Mouse (Mus musculus) ES-E14 (cell line): ENCODE results near the gene Odf2. TPM values are rescaled to one million over a fixed set of nuclear protein-coding genes. Genes with fewer than 3 reads are reported as not detected.

ENCODE experiments used
- DNase-seq: peaks from one replicate; pipeline ENCODE4 v3.0.0-alpha.2; 2013; ENCODE audit warnings: low read depth, low spot score
- H3K27ac ChIP-seq: 2 replicates; pipeline ENCODE4 v1.5.1; 2012; ENCODE audit warnings: low read depth, mild to moderate bottlenecking, low read length, moderate library complexity, mixed read lengths; ENCODE audit not compliant: poor library complexity, insufficient read depth, severe bottlenecking
- H3K36me3 ChIP-seq: 2 replicates; pipeline ENCODE4 v1.6.1; 2012; ENCODE audit warnings: mild to moderate bottlenecking, low read length, moderate library complexity, mixed read lengths; ENCODE audit not compliant: control insufficient read depth, poor library complexity, insufficient read depth, severe bottlenecking
- H3K4me1 ChIP-seq, 2 experiments: fragments of 150-350 bp in 1 of 2; sonication (generic) in 1 of 2; 2 replicates each; pipeline ENCODE4 v1.6.1; 2012; ENCODE audit warnings: low read length in 2 of 2, mild to moderate bottlenecking in 1 of 2, mixed read lengths in 1 of 2; ENCODE audit not compliant: control insufficient read depth in 2 of 2, insufficient read depth in 2 of 2, poor library complexity in 1 of 2
- H3K4me3 ChIP-seq, 2 experiments: fragments of 150-350 bp in 1 of 2; sonication (generic) in 1 of 2; 2 replicates each; pipeline ENCODE4 v1.5.1; 2012; ENCODE audit warnings: low read length in 2 of 2, low read depth in 1 of 2, mild to moderate bottlenecking in 1 of 2, mixed read lengths in 1 of 2; ENCODE audit not compliant: insufficient read depth in 1 of 2, poor library complexity in 1 of 2, severe bottlenecking in 1 of 2
- H3K9ac ChIP-seq: 2 replicates; pipeline ENCODE4 v1.6.1; 2012; ENCODE audit warnings: low read depth, mild to moderate bottlenecking, low read length, mixed read lengths; ENCODE audit not compliant: poor library complexity, insufficient read depth, severe bottlenecking
- H3K9me3 ChIP-seq: fragments of 150-350 bp; sonication (generic); 2 replicates; pipeline ENCODE4 v1.6.1; 2012; ENCODE audit warnings: low read depth, mild to moderate bottlenecking, low read length; ENCODE audit not compliant: control insufficient read depth, insufficient read depth
- CHD2 ChIP-seq: IDR thresholded peaks from 2 replicates; pipeline ENCODE4 v1.6.1; 2014; ENCODE audit warnings: mild to moderate bottlenecking, low read depth, low read length, inconsistent platforms
- HCFC1 ChIP-seq: IDR thresholded peaks from 2 replicates; pipeline ENCODE4 v1.6.1; 2012; ENCODE audit warnings: low read length, inconsistent platforms, borderline replicate concordance; ENCODE audit not compliant: insufficient read depth
- MAFK ChIP-seq: IDR thresholded peaks from 2 replicates; pipeline ENCODE4 v1.6.1; 2014; ENCODE audit warnings: mild to moderate bottlenecking, low read depth, low read length, inconsistent platforms; ENCODE audit not compliant: insufficient read depth
- ZC3H11A ChIP-seq: IDR thresholded peaks from 2 replicates; pipeline ENCODE4 v1.6.1; 2012; ENCODE audit warnings: low read depth, mild to moderate bottlenecking, inconsistent platforms, low read length, borderline replicate concordance
- ZNF384 ChIP-seq: IDR thresholded peaks from 2 replicates; pipeline ENCODE4 v1.6.1; 2012; ENCODE audit warnings: low read depth, low read length, inconsistent platforms
- in situ Hi-C, 2 experiments: fragments of 600-800 bp; cut with MboI; formaldehyde crosslinking; loops; one replicate each; pipeline ENCODE4 v1.15.1; 2025; ENCODE audit warnings: low sequenced_read_pairs in 2 of 2, inconsistent platforms in 1 of 2; ENCODE audit not compliant: unreplicated experiment in 2 of 2
- total RNA-seq: library from RNA; depleted of rRNA; stranded (reverse); fragments of 300-350 nt; gene quantifications from 2 replicates; pipeline ENCODE4 v1.2.3, GENCODE M21; 2012

Odf2 gene
- total RNA-seq, 1 experiment: 123 TPM

- peak; percentile 39 for DNase-seq
- no peaks in the 10 kb centered on the region for H3K9me3 ChIP-seq
- H3K27ac ChIP-seq: peak overlapping the region; percentile 64
- H3K9ac ChIP-seq: no peak overlapping the region
- TF ChIP-seq ZNF384 (peak; percentile 97), ZC3H11A (no peak), MAFK (no peak)
- H3K4me3 ChIP-seq: no peak overlapping the region
- in situ Hi-C loops: no loop called here
- H3K36me3 ChIP-seq: peaks cover 53% of the 10 kb centered on the region
- H3K4me1 ChIP-seq: no peaks in the 10 kb centered on the region
Observed at GRCm38 (mm10) chr2:29944723-29945122, 55.7 kb downstream of the Odf2 start.

GRCm38 (mm10) chr2:29948896-29949295 lies 59.9 kb downstream of the Odf2 start:
- H3K27ac ChIP-seq: no peak overlapping the region
- H3K4me1 ChIP-seq: no peaks in the 10 kb centered on the region
- in situ Hi-C loops: no loop called here
- no peak overlapping the region for H3K4me3 ChIP-seq
- DNase-seq: no peak
- H3K9me3 ChIP-seq: no peaks in the 10 kb centered on the region
- H3K36me3 ChIP-seq: peaks cover 39% of the 10 kb centered on the region
- TF ChIP-seq HCFC1 (no peak), MAFK (no peak), CHD2 (no peak), ZNF384 (no peak), ZC3H11A (no peak)
- H3K9ac ChIP-seq: no peak overlapping the region

- no peak overlapping the region for H3K4me3 ChIP-seq
- TF ChIP-seq ZC3H11A (no peak), ZNF384 (no peak), MAFK (no peak), HCFC1 (no peak)
- H3K9ac ChIP-seq: no peak overlapping the region
- H3K27ac ChIP-seq: no peak overlapping the region
- peaks cover 0 to 6% of the 10 kb centered on the region in 2 experiments; a peak in 3 of 4 replicates for H3K4me1 ChIP-seq
- H3K36me3 ChIP-seq: peaks cover 13% of the 10 kb centered on the region
- DNase-seq: no peak
- H3K9me3 ChIP-seq: no peaks in the 10 kb centered on the region
- in situ Hi-C loops: no loop called here
Observed at GRCm38 (mm10) chr2:29961246-29961645, 72.2 kb downstream of the Odf2 start.

- Histone ChIP-seq H3K9me3 (no peaks in the 10 kb centered on the region), H3K4me3 (peak overlapping the region; percentile 83 to 97), H3K4me1 (peaks cover 0 to 7% of the 10 kb centered on the region in 2 experiments; a peak in 3 of 4 replicates), H3K27ac (peak overlapping the region; percentile 75; the same call in 1 of the 2 replicates), H3K9ac (peak overlapping the region; percentile 95), H3K36me3 (peaks cover 11% of the 10 kb centered on the region)
- DNase-seq: no peak
- in situ Hi-C loops: no loop called here
- TF ChIP-seq HCFC1 (peak; percentile 70; the same call in 1 of the 2 replicates), ZNF384 (peak; percentile 91), CHD2 (no peak), ZC3H11A (no peak), MAFK (no peak)
Observed at GRCm38 (mm10) chr2:29964354-29965249, 75.6 kb downstream of the Odf2 start.
